Mouse (Mus musculus): ENCODE measurements around the gene Tmem135. TPM values are rescaled to one million over a fixed set of nuclear protein-coding genes. Genes with fewer than 3 reads are reported as not detected.
A peak's percentile ranks its signal among the peaks of the same experiment; 100 is the strongest.

The Tmem135 gene
- polyA plus RNA-seq, 1 experiment from 2014 or later = 41.6 TPM

- Histone ChIP-seq H3K4me3 (replicated peaks; ENCODE audit: low read depth, low read length) (no peak overlapping the region), H3K36me3 (ENCODE audit: insufficient read depth, low read length) (no peaks in the 10 kb centered on the region), H3K9me3 (replicated peaks; ENCODE audit: low read length) (no peaks in the 10 kb centered on the region), H3K27ac (0 out of 2 replicates have a peak overlapping the region, but pooled peaks have one; percentile 10), H3K9ac (ENCODE audit: low read depth, low read length) (no peak overlapping the region), H3K27me3 (ENCODE audit: insufficient read depth, low read length) (no peaks in the 10 kb centered on the region), H3K4me1 (replicated peaks; ENCODE audit: insufficient read depth, low read length) (peaks cover 8% of the 10 kb centered on the region; the same call in 1 of the 2 replicates), H3K4me2 (ENCODE audit: low read length) (no peak overlapping the region)
- TF ChIP-seq CTCF (IDR thresholded peaks at IDR 0.05; ENCODE audit: low read depth) = no peak
- ATAC-seq (replicated peaks; ENCODE audit: low FRiP score, low read depth) (no peak), DNase-seq (ENCODE audit: low spot score) (no peak)
- 30% methylated on average over 7 of the region's 7 CpGs for WGBS
These were observed 188.3 kb downstream of the Tmem135 start for GRCm38 (mm10) chr7:89215714-89216113.

DNA sequence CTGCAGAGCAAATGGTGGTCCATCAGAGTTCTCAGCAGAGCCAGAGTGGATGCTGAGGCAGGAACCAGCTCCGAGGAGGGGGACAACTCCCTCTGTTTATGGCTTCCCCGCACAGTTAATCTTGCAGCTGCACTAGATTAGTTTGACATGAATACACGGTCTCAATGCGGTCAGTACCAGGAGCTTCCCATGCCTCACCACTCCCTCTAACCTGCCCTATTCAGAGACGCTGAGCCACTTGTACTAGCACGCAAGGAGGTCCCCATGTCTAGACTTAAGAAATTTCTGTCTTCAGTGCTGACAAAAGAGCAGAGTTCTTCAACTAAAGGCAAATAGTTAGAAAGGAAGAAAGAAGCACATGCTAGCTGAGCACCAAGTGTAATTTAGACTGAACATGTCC, 193.5 kb downstream of the Tmem135 start:
- 32% methylated on average over 6 of the region's 6 CpGs for WGBS

GRCm38 (mm10) chr7:89206165-89206564, 197.9 kb downstream of the Tmem135 start:
- Histone ChIP-seq H3K4me2 (ENCODE audit: low read length) (no peak overlapping the region), H3K27me3 (ENCODE audit: insufficient read depth, low read length) (no peaks in the 10 kb centered on the region), H3K27ac (no peak overlapping the region), H3K4me3 (replicated peaks; ENCODE audit: low read depth, low read length) (no peak overlapping the region), H3K36me3 (ENCODE audit: insufficient read depth, low read length) (no peaks in the 10 kb centered on the region), H3K4me1 (replicated peaks; ENCODE audit: insufficient read depth, low read length) (no peaks in the 10 kb centered on the region; the same call in 1 of the 2 replicates), H3K9me3 (replicated peaks; ENCODE audit: low read length) (no peaks in the 10 kb centered on the region), H3K9ac (ENCODE audit: low read depth, low read length) (no peak overlapping the region)
- WGBS = 83% methylated on average over 3 of the region's 3 CpGs
- no peak for DNase-seq (ENCODE audit: low spot score)
- TF ChIP-seq CTCF (IDR thresholded peaks at IDR 0.05; ENCODE audit: low read depth) = no peak
- ATAC-seq (replicated peaks; ENCODE audit: low FRiP score, low read depth) = no peak

More for the DNA sequence above, 193.5 kb downstream of the Tmem135 start:
- no peak overlapping the region for H3K27ac ChIP-seq
- no peak overlapping the region for H3K4me2 ChIP-seq (ENCODE audit: low read length)
- H3K4me3 ChIP-seq (replicated peaks; ENCODE audit: low read depth, low read length) = no peak overlapping the region
- no peak overlapping the region for H3K9ac ChIP-seq (ENCODE audit: low read depth, low read length)
- no peak for ATAC-seq (replicated peaks; ENCODE audit: low FRiP score, low read depth)
- no peaks in the 10 kb centered on the region for H3K36me3 ChIP-seq (ENCODE audit: insufficient read depth, low read length)
- H3K9me3 ChIP-seq (replicated peaks; ENCODE audit: low read length) = no peaks in the 10 kb centered on the region
- H3K27me3 ChIP-seq (ENCODE audit: insufficient read depth, low read length) = no peaks in the 10 kb centered on the region
- H3K4me1 ChIP-seq (replicated peaks; ENCODE audit: insufficient read depth, low read length) = no peaks in the 10 kb centered on the region; the same call in 1 of the 2 replicates
- DNase-seq (ENCODE audit: low spot score) = no peak
- no peak for TF ChIP-seq CTCF (IDR thresholded peaks at IDR 0.05; ENCODE audit: low read depth)

DNA sequence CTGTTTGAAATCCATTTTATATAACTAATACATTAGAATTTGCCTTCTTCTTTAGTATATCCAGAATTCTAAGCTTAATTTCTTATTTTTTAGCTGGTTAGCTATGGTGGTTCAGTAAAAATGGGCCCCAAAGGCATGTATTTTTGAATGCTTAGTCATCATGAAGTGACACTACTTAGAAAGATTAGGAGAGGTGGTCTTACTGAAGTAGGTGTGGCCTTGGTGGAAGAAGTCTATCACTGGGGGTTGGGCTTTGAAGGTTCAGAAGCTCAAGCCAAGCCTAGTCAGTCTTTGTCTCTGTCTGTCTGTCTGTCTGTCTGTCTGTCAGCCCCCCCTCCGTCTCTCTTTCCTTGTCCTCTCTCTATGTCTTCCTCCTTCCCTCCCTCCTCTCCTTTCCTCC, 198.6 kb downstream of the Tmem135 start:
- ATAC-seq (replicated peaks; ENCODE audit: low FRiP score, low read depth) (no peak), DNase-seq (ENCODE audit: low spot score) (no peak)
- TF ChIP-seq CTCF (IDR thresholded peaks at IDR 0.05; ENCODE audit: low read depth) = no peak
- H3K4me1 ChIP-seq (replicated peaks; ENCODE audit: insufficient read depth, low read length) = no peaks in the 10 kb centered on the region; the same call in 1 of the 2 replicates
- H3K9me3 ChIP-seq (replicated peaks; ENCODE audit: low read length) = no peaks in the 10 kb centered on the region
- H3K27me3 ChIP-seq (ENCODE audit: insufficient read depth, low read length) = no peaks in the 10 kb centered on the region
- H3K4me3 ChIP-seq (replicated peaks; ENCODE audit: low read depth, low read length) = no peak overlapping the region
- no peaks in the 10 kb centered on the region for H3K36me3 ChIP-seq (ENCODE audit: insufficient read depth, low read length)
- no peak overlapping the region for H3K9ac ChIP-seq (ENCODE audit: low read depth, low read length)
- WGBS = 100% methylated on average over 1 of the region's 1 CpGs
- no peak overlapping the region for H3K27ac ChIP-seq
- H3K4me2 ChIP-seq (ENCODE audit: low read length) = no peak overlapping the region

- H3K27ac ChIP-seq = no peak overlapping the region
- H3K4me1 ChIP-seq (replicated peaks; ENCODE audit: insufficient read depth, low read length) = no peaks in the 10 kb centered on the region
- H3K9me3 ChIP-seq (replicated peaks; ENCODE audit: low read length) = no peaks in the 10 kb centered on the region
- no peaks in the 10 kb centered on the region for H3K36me3 ChIP-seq (ENCODE audit: insufficient read depth, low read length)
- H3K27me3 ChIP-seq (ENCODE audit: insufficient read depth, low read length) = no peaks in the 10 kb centered on the region
- WGBS = 72% methylated on average over 5 of the region's 5 CpGs
- ATAC-seq (replicated peaks; ENCODE audit: low FRiP score, low read depth) (no peak), DNase-seq (ENCODE audit: low spot score) (no peak)
- H3K4me2 ChIP-seq (ENCODE audit: low read length) = no peak overlapping the region
- H3K4me3 ChIP-seq (replicated peaks; ENCODE audit: low read depth, low read length) = no peak overlapping the region
- H3K9ac ChIP-seq (ENCODE audit: low read depth, low read length) = no peak overlapping the region
- TF ChIP-seq CTCF (IDR thresholded peaks at IDR 0.05; ENCODE audit: low read depth) = no peak
These were observed 200.9 kb downstream of the Tmem135 start for GRCm38 (mm10) chr7:89203144-89203543.

GRCm38 (mm10) chr7:89201954-89202353, 202.1 kb downstream of the Tmem135 start:
- Histone ChIP-seq H3K4me3 (replicated peaks; ENCODE audit: low read depth, low read length) (no peak overlapping the region), H3K27ac (no peak overlapping the region), H3K36me3 (ENCODE audit: insufficient read depth, low read length) (no peaks in the 10 kb centered on the region), H3K4me2 (ENCODE audit: low read length) (no peak overlapping the region), H3K27me3 (ENCODE audit: insufficient read depth, low read length) (no peaks in the 10 kb centered on the region), H3K4me1 (replicated peaks; ENCODE audit: insufficient read depth, low read length) (no peaks in the 10 kb centered on the region), H3K9ac (ENCODE audit: low read depth, low read length) (no peak overlapping the region), H3K9me3 (replicated peaks; ENCODE audit: low read length) (no peaks in the 10 kb centered on the region)
- DNase-seq (ENCODE audit: low spot score) (no peak), ATAC-seq (replicated peaks; ENCODE audit: low FRiP score, low read depth) (no peak)
- no peak for TF ChIP-seq CTCF (IDR thresholded peaks at IDR 0.05; ENCODE audit: low read depth)

DNA sequence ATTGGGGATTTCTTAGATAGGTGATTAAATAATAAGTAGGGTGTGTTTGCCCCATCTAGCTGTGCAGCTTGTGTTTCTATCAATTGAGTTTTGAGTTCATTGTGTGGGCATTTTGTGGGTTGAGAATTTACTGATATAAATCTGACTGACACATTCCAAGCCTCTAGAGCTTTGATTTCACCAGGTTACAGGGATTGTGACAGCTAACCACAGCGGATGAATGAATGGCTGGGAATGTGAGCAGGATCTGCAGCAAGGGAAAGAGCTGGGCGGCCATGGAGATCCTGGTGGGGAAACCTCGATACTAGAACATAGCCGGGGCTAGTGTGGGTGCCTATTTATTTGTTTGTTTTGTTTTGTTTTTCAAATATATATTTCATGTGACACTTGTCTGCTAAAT, 205.5 kb downstream of the Tmem135 start:
- Histone ChIP-seq H3K4me2 (ENCODE audit: low read length) (no peak overlapping the region), H3K9ac (ENCODE audit: low read depth, low read length) (no peak overlapping the region), H3K4me3 (replicated peaks; ENCODE audit: low read depth, low read length) (no peak overlapping the region), H3K27ac (no peak overlapping the region), H3K36me3 (ENCODE audit: insufficient read depth, low read length) (no peaks in the 10 kb centered on the region), H3K9me3 (replicated peaks; ENCODE audit: low read length) (no peaks in the 10 kb centered on the region), H3K27me3 (ENCODE audit: insufficient read depth, low read length) (no peaks in the 10 kb centered on the region), H3K4me1 (replicated peaks; ENCODE audit: insufficient read depth, low read length) (no peaks in the 10 kb centered on the region)
- TF ChIP-seq CTCF (IDR thresholded peaks at IDR 0.05; ENCODE audit: low read depth) = no peak
- DNase-seq (ENCODE audit: low spot score) (no peak), ATAC-seq (replicated peaks; ENCODE audit: low FRiP score, low read depth) (no peak)
- 61% methylated on average over 4 of the region's 4 CpGs for WGBS

All from kidney, postnatal 0 days (tissue).